8 mouse cellular contexts compared by ENCODE assay signal in the genomic region with DNA sequence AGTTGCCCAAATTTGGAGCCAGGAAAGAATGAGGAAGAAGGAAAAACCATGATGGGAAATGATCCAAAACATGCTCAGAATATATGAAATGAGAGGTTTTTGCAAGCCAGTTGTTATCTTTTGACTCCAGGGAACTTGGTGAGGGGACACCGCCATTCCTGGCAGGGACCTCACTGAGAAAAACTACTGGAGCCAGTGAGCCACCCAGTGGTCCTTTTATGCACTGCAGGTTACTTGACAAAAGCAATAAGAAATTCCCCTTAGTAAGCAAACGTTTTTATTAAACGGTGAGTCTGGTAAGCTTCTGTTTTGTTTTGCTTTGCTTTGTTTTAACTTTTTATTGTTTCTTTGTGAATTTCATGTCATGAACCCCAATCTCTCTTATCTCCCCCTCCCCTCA.
A peak's percentile ranks its signal among the peaks of the same experiment; 100 is the strongest.
DNase-seq lines count a peak whose midpoint lies in the region; TF ChIP-seq lines count a peak whose summit lies in the region.

No protein-coding gene starts in this region.

- no peak for TF ChIP-seq POLR2A in cerebellum, adult 2 months (IDR thresholded peaks at IDR 0.05; ENCODE audit: borderline replicate concordance, insufficient read depth, low read length)

- no peaks in the 10 kb centered on the region for H3K27me3 ChIP-seq in cerebellum, adult 2 months (ENCODE audit: control insufficient read depth, insufficient read depth, low read length)

- no peak overlapping the region for H3K4me3 ChIP-seq in cerebellum, adult 2 months (replicated peaks; ENCODE audit: insufficient read depth, low read depth, low read length)

- H3K27ac ChIP-seq in cerebellum, adult 2 months (ENCODE audit: insufficient read depth, low read length): no peak overlapping the region

- WGBS in cerebellum, adult 2 months: 6% methylated on average over 3 of the region's 3 CpGs

- no peaks in the 10 kb centered on the region for H3K4me1 ChIP-seq in cerebellum, adult 2 months (ENCODE audit: control insufficient read depth, insufficient read depth, low read length)

- peak; percentile 19; the same call in 1 of the 2 replicates for TF ChIP-seq CTCF in cerebellum, adult 2 months (IDR thresholded peaks at IDR 0.05; ENCODE audit: borderline replicate concordance, insufficient read depth, low read depth, low read length)

- peak; percentile 4 to 14 for DNase-seq in cerebellum, adult 2 months
- DNase-seq in cerebellum, adult 11 months: no peak
- DNase-seq in urinary bladder, postnatal 25 days (ENCODE audit: low spot score): peak; percentile 29
- no peak for DNase-seq in urinary bladder, adult 2 months (ENCODE audit: low spot score)
- DNase-seq in forelimb bud, embryonic 11.5 days (ENCODE audit: low read depth, low spot score): peak; percentile 69
- peak; percentile 80 to 85 for DNase-seq in layer of hippocampus, postnatal 10 days (ENCODE audit: low spot score in 2 of 2)
- DNase-seq in lung, postnatal 36 days: peak; percentile 66
- DNase-seq in testis, postnatal 10 days (ENCODE audit: low spot score): peak; percentile 77

Comparison
In these comparisons a context has a peak if more than half of its experiments do, and no peak if none do; other contexts are left out.
1. DNase-seq: peak in cerebellum, adult 2 months (2 of 2), urinary bladder, postnatal 25 days (single experiment), forelimb bud, embryonic 11.5 days (single experiment), layer of hippocampus, postnatal 10 days (2 of 2), lung, postnatal 36 days (single experiment) and testis, postnatal 10 days (single experiment); none in cerebellum, adult 11 months (single experiment) and urinary bladder, adult 2 months (single experiment).